Mouse (Mus musculus) heart, embryonic 14.5 days (tissue): ENCODE data around the gene Ddx19a. TPM values are rescaled to one million over a fixed set of nuclear protein-coding genes. Genes with fewer than 3 reads are reported as not detected.
"Not testable (repeated sequence)": the region's sequence is repeated elsewhere in the genome, so short reads cannot be mapped to it uniquely, and the experiment has no call there.

Experiments
- ATAC-seq: fragments of 200-750 bp; cut with Nextera tagmentation; 2 replicates; pipeline ENCODE4 v1.8.0; 2017; ENCODE audit warnings: low read depth, moderate TSS enrichment; ENCODE audit not compliant: insufficient number of reproducible peaks, insufficient read depth, low FRiP score
- H3K27ac ChIP-seq, 2 experiments: fragments of 200-500 bp in 1 of 2; fragments of 300-500 bp in 1 of 2; sonication (generic) in 1 of 2; replicated peaks in 1 of 2; 2 replicates each; pipeline ENCODE4 v1.5.1; 2012 to 2014; ENCODE audit warnings: low read depth in 2 of 2, low read length in 2 of 2, control low read depth in 1 of 2, mild to moderate bottlenecking in 1 of 2, mixed read lengths in 1 of 2; ENCODE audit not compliant: control insufficient read depth in 1 of 2, insufficient read depth in 1 of 2
- H3K27me3 ChIP-seq: fragments of 300-500 bp; sonication (generic); 2 replicates; pipeline ENCODE4 v1.6.1; 2014; ENCODE audit warnings: mild to moderate bottlenecking, low read length, control low read depth; ENCODE audit not compliant: control insufficient read depth, insufficient read depth
- H3K36me3 ChIP-seq: fragments of 300-500 bp; sonication (generic); 2 replicates; pipeline ENCODE4 v1.6.1; 2014; ENCODE audit warnings: mild to moderate bottlenecking, control low read depth, low read length, mixed read lengths; ENCODE audit not compliant: control insufficient read depth, insufficient read depth
- H3K4me1 ChIP-seq, 2 experiments: fragments of 200-500 bp in 1 of 2; fragments of 300-500 bp in 1 of 2; sonication (generic) in 1 of 2; 2 replicates each; pipeline ENCODE4 v1.6.1; 2012 to 2014; ENCODE audit warnings: low read length in 2 of 2, control low read depth in 1 of 2, mixed read lengths in 1 of 2; ENCODE audit not compliant: control insufficient read depth in 2 of 2, insufficient read depth in 2 of 2
- H3K4me2 ChIP-seq: fragments of 300-500 bp; sonication (generic); 2 replicates; pipeline ENCODE4 v1.6.1; 2014; ENCODE audit warnings: mild to moderate bottlenecking, low read length
- H3K4me3 ChIP-seq, 2 experiments: fragments of 200-500 bp in 1 of 2; fragments of 300-500 bp in 1 of 2; sonication (generic) in 1 of 2; 2 replicates each; pipeline ENCODE4 v1.5.1; 2012 to 2014; ENCODE audit warnings: low read length in 2 of 2, mild to moderate bottlenecking in 2 of 2, control low read depth in 1 of 2, low read depth in 1 of 2, moderate library complexity in 1 of 2; ENCODE audit not compliant: control insufficient read depth in 1 of 2, insufficient read depth in 1 of 2
- H3K9ac ChIP-seq: fragments of 300-500 bp; sonication (generic); 2 replicates; pipeline ENCODE4 v1.6.1; 2014; ENCODE audit warnings: mild to moderate bottlenecking, low read length
- H3K9me3 ChIP-seq: fragments of 300-500 bp; sonication (generic); 2 replicates; pipeline ENCODE4 v1.6.1; 2016; ENCODE audit warnings: low read length, control low read depth; ENCODE audit not compliant: control insufficient read depth
- WGBS: fragments of 180-500 bp; shearing (Covaris S2); extraction: QIAGEN DNeasy Blood & Tissue Kit; methylation state at CpG from one replicate; pipeline ENCODE4 v1.1.7; 2014; 5-methylcytosine and 5-hydroxymethylcytosine counted together
- microRNA-seq: library from miRNA; unstranded; fragments of <30 nt; microRNA quantifications from one replicate; pipeline ENCODE4, GENCODE M21; 2016
- polyA plus RNA-seq: library from polyadenylated mRNA; unstranded; fragments of >200 nt; fragmentation: Nextera tagmentation; extraction: Ambion mirVana; gene quantifications from 2 replicates; pipeline ENCODE4 v1.2.1, GENCODE M21; 2014

Ddx19a gene
- polyA plus RNA-seq, 1 experiment from 2014 or later, result 13.8 TPM

DNA sequence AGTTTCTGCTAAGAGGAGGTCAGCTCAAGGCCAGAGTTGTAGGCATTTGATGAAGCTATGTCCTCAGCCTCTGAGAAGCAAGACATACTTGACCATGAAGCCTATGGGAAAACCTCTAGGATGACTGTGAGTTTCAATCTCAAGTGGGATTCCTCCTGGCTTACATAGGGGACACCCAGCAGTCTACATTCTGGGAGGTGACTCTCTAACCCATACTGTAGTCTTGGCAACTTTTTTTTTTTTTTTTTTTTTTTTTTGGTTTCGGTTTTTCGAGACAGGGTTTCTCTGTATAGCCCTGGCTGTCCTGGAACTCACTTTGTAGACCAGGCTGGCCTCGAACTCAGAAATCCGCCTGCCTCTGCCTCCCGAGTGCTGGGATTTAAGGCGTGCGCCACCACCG is 67.9 kb downstream of the Ddx19a start:
- H3K4me3 ChIP-seq, H3K36me3 ChIP-seq, H3K9me3 ChIP-seq, H3K4me2 ChIP-seq, ATAC-seq, H3K27ac ChIP-seq, H3K27me3 ChIP-seq, H3K9ac ChIP-seq: not testable (repeated sequence)
- peaks cover 21 to 37% of the 10 kb centered on the region in 2 experiments for H3K4me1 ChIP-seq
- WGBS, result 96% methylated on average over 7 of the region's 8 CpGs

DNA sequence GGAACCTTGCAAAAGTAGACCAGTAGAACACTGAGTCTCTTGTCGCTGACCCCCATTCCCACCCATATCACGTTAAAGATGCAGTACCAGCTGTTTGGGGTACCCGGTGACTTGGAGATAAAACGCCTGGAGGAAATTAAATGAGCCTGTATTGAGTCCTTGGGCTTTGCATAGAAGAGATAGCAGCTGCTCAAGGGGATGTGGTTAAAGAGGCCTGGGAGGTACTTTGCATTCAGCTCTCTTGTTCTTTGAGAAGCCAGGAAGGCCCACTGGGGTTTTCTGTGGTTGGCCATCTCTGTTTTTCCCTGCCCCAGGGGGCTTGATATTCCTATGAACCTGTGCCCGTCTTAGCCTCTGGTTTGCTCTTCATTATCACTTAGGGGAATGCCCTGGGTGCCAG is 68.5 kb downstream of the Ddx19a start:
- Histone ChIP-seq H3K27me3 (no peaks in the 10 kb centered on the region), H3K36me3 (no peaks in the 10 kb centered on the region), H3K4me1 (peaks cover 21 to 37% of the 10 kb centered on the region in 2 experiments), H3K4me3 (no peak overlapping the region), H3K4me2 (no peak overlapping the region), H3K9ac (no peak overlapping the region), H3K27ac (no peak overlapping the region), H3K9me3 (no peaks in the 10 kb centered on the region)
- no peak for ATAC-seq
- WGBS, result 47% methylated on average over 5 of the region's 5 CpGs

DNA sequence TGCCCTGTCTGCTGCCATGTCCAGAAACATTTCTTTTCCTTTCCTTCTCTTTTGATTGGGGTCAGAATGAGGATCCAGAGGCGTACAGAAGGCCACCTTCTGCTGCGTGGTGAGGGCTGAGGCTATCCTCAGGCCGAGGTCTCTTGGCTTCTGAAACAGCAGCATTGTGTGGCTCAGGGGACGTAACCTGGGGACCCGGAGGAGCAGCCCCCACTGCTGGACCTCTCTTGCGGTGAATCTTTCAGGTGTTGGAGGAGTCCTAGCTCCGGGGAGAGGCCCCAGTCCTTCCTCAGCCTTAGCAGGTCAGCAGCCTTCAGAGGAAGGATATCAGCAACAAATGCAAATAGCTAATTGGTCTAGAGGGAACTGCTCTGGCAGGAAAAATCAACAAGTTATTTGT is 69.2 kb downstream of the Ddx19a start:
- no peak overlapping the region for H3K9ac ChIP-seq
- H3K4me1 ChIP-seq, result peaks cover 21 to 37% of the 10 kb centered on the region in 2 experiments
- no peak overlapping the region for H3K27ac ChIP-seq
- no peak overlapping the region for H3K4me3 ChIP-seq
- H3K27me3 ChIP-seq, result no peaks in the 10 kb centered on the region
- H3K9me3 ChIP-seq, result no peaks in the 10 kb centered on the region
- H3K4me2 ChIP-seq, result no peak overlapping the region
- H3K36me3 ChIP-seq, result no peaks in the 10 kb centered on the region
- WGBS, result 82% methylated on average over 7 of the region's 7 CpGs
- ATAC-seq, result no peak

DNA sequence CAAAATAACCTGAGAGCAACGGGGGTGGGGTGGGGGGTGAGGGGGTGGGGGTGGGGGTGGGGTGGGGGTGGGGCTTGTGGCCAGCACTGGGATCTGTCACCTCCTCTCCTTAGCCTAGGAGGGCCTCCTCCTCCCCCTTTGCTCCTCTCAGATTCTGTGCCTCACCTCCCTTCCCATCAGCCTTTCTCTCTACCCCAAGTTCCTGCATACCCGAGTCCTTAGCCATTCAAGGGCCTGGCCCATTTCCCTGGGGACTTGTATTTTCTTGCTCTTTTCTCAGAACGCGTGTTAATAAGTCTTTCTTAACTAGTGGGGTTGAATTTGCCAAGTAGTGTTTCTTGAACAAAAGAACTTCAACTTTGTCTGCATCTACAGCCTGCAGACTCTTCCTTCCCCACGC is 70.9 kb downstream of the Ddx19a start:
- WGBS, result 47% methylated on average over 5 of the region's 5 CpGs
- 0 out of 2 replicates have a peak overlapping the region, but pooled peaks have one; percentile 13 for H3K9ac ChIP-seq
- no peak for ATAC-seq

DNA sequence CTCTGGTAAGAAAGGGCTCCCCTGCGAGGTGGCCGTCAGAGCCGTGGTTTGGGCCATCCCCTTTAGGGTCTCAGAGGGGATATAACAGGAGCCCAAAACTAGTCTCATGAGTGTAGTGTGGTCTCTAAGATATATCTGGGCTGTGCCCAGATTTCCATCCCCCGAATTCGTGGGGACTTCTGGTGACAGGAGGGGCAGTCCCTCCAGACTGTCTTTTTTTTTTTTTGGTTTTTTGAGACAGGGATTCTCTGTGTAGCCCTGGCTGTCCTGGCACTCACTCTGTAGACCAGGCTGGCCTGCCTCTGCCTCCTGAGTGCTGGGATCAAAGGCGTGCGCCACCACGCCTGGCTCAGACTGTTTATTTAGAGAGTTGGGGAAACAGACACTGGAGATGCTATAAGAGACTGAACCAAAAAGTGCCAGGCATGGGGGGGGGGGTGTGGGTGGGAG is 71.9 kb downstream of the Ddx19a start:
- 76% methylated on average over 8 of the region's 8 CpGs for WGBS
- H3K4me1 ChIP-seq, result peaks cover 20 to 31% of the 10 kb centered on the region in 2 experiments

More for the DNA sequence above, 70.9 kb downstream of the Ddx19a start:
- Histone ChIP-seq H3K9me3 (no peaks in the 10 kb centered on the region), H3K27me3 (no peaks in the 10 kb centered on the region), H3K36me3 (no peaks in the 10 kb centered on the region), H3K4me2 (no peak overlapping the region), H3K4me3 (no peak overlapping the region), H3K27ac (no peak overlapping the region), H3K4me1 (peaks cover 21 to 31% of the 10 kb centered on the region in 2 experiments)

More for the DNA sequence above, 71.9 kb downstream of the Ddx19a start:
- no peaks in the 10 kb centered on the region for H3K27me3 ChIP-seq
- H3K36me3 ChIP-seq, result no peaks in the 10 kb centered on the region
- H3K4me3 ChIP-seq, result no peak overlapping the region
- H3K9ac ChIP-seq, result no peak overlapping the region
- no peak overlapping the region for H3K27ac ChIP-seq
- H3K9me3 ChIP-seq, result no peaks in the 10 kb centered on the region
- no peak for ATAC-seq
- H3K4me2 ChIP-seq, result no peak overlapping the region

Small RNA genes lying within 50 kb of the gene (microRNA-seq; reads per million reads assigned to microRNA genes)
- gene Gm24103, result not detected
- 2.0 reads per million for gene Mir3473d

Other genes starting within 250 kb of the Ddx19a start
- 0.24 and 0.49 TPM in 2 replicates for gene Il34, start 191.9 kb downstream of the Ddx19a start, polyA plus RNA-seq
- gene Cog4, start 151.2 kb downstream of the Ddx19a start, polyA plus RNA-seq, result 60.2 and 62.0 TPM in 2 replicates
- 74.8 and 77.8 TPM in 2 replicates for gene Sf3b3, start 151.0 kb downstream of the Ddx19a start, polyA plus RNA-seq
- 4.9 and 6.0 TPM in 2 replicates for gene Fuk, start 95.3 kb downstream of the Ddx19a start, polyA plus RNA-seq
- gene St3gal2, start 77.9 kb downstream of the Ddx19a start, polyA plus RNA-seq, result 9.6 and 10.4 TPM in 2 replicates
- 3.6 and 4.1 TPM in 2 replicates for gene Ddx19b, start 34.0 kb upstream of the Ddx19a start, polyA plus RNA-seq
- 31.7 and 35.4 TPM in 2 replicates for gene Aars, start 35.3 kb upstream of the Ddx19a start, polyA plus RNA-seq
- gene Exosc6, start 58.5 kb upstream of the Ddx19a start, polyA plus RNA-seq, result 10.7 and 14.5 TPM in 2 replicates
- not detected in 2 replicates for gene Clec18a, start 94.6 kb upstream of the Ddx19a start, polyA plus RNA-seq
- 9.3 and 9.8 TPM in 2 replicates for gene Pdpr, start 96.8 kb upstream of the Ddx19a start, polyA plus RNA-seq